Mouse (Mus musculus) limb, embryonic 14.5 days (tissue): Measurements from ENCODE around the gene Gcc1. TPM values are rescaled to one million over a fixed set of nuclear protein-coding genes. Genes with fewer than 3 reads are reported as not detected.

Experiments
- ATAC-seq: fragments of 200-750 bp; cut with Nextera tagmentation; 2 replicates; pipeline ENCODE4 v1.8.0; 2017; ENCODE audit warnings: low read depth, moderate number of reproducible peaks, moderate TSS enrichment; ENCODE audit not compliant: low FRiP score
- DNase-seq: peaks from one replicate; pipeline ENCODE4 v3.0.0-alpha.2; 2015; ENCODE audit warnings: low spot score
- H3K27ac ChIP-seq: fragments of 300-500 bp; sonication (generic); replicated peaks from 2 replicates; pipeline ENCODE4 v1.5.1; 2014; ENCODE audit warnings: low read depth, mild to moderate bottlenecking, low read length, moderate library complexity, mixed read lengths
- H3K27me3 ChIP-seq: fragments of 300-500 bp; sonication (generic); 2 replicates; pipeline ENCODE4 v1.6.1; 2014; ENCODE audit warnings: low read length, mixed read lengths; ENCODE audit not compliant: control insufficient read depth, insufficient read depth
- H3K36me3 ChIP-seq: fragments of 300-500 bp; sonication (generic); 2 replicates; pipeline ENCODE4 v1.6.1; 2014; ENCODE audit warnings: mild to moderate bottlenecking, low read length, moderate library complexity, mixed read lengths; ENCODE audit not compliant: control insufficient read depth, insufficient read depth
- H3K4me1 ChIP-seq: fragments of 300-500 bp; sonication (generic); 2 replicates; pipeline ENCODE4 v1.6.1; 2014; ENCODE audit warnings: antibody characterized with exemption, low read length, mixed read lengths; ENCODE audit not compliant: control insufficient read depth, insufficient read depth
- H3K4me2 ChIP-seq: fragments of 300-500 bp; sonication (generic); replicated peaks from 2 replicates; pipeline ENCODE4 v1.6.1; 2014; ENCODE audit warnings: low read depth, mild to moderate bottlenecking, low read length, moderate library complexity; ENCODE audit not compliant: severe bottlenecking
- H3K4me3 ChIP-seq: fragments of 300-500 bp; sonication (generic); replicated peaks from 2 replicates; pipeline ENCODE4 v1.5.1; 2014; ENCODE audit warnings: low read length
- H3K9ac ChIP-seq: fragments of 300-500 bp; sonication (generic); 2 replicates; pipeline ENCODE4 v1.6.1; 2014; ENCODE audit warnings: mild to moderate bottlenecking, low read depth, low read length, moderate library complexity; ENCODE audit not compliant: severe bottlenecking
- H3K9me3 ChIP-seq: fragments of 300-500 bp; sonication (generic); 2 replicates; pipeline ENCODE4 v1.6.1; 2016; ENCODE audit warnings: low read length; ENCODE audit not compliant: control insufficient read depth
- POLR2A ChIP-seq: fragments of 200-500 bp; IDR thresholded peaks from 2 replicates; pipeline ENCODE4 v1.8.0; 2012; ENCODE audit warnings: inconsistent platforms, mild to moderate bottlenecking, moderate library complexity, borderline replicate concordance; ENCODE audit not compliant: insufficient read depth, insufficient read length; ENCODE audit errors: extremely low read depth
- WGBS: fragments of 180-500 bp; shearing (Covaris S2); extraction: QIAGEN DNeasy Blood & Tissue Kit; methylation state at CpG from one replicate; pipeline ENCODE4 v1.1.7; 2014; 5-methylcytosine and 5-hydroxymethylcytosine counted together
- polyA plus RNA-seq, 2 experiments: library from polyadenylated mRNA; depleted of rRNA in 1 of 2; stranded (reverse) in 1 of 2; unstranded in 1 of 2; fragments of >200 nt; fragmentation: Nextera tagmentation in 1 of 2; extraction: Ambion mirVana in 1 of 2; gene quantifications; 2 replicates each; pipeline versions ENCODE4 v1.2.1 to v1.2.3; 2012 to 2014

Gene Gcc1
- polyA plus RNA-seq, 2 experiments: 6.7 to 8.6 TPM

DNA sequence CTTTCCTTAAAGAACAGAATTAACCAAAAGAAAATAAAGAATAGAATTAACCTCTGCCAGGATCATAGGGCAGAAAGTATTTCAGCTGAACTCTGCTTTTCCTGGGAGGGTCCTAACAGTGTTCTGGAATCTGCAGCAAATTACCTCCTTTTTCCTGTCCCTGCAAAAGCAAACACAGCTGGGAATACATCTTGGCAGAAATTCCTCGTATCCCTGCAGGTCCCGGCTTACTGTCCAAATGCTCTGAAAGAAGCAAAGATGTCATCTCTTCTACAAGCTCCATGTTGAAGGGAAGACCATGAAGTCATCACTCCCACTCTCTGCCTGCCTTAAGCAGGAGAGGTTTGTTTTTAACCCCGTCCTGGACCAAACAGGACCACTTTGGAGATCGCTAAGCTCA lies 11.2 kb downstream of the Gcc1 start:
- Histone ChIP-seq H3K4me1 (peaks cover 12% of the 10 kb centered on the region), H3K27ac (no peak overlapping the region), H3K36me3 (peaks cover 36% of the 10 kb centered on the region), H3K4me2 (no peak overlapping the region), H3K9ac (no peak overlapping the region), H3K27me3 (no peaks in the 10 kb centered on the region), H3K9me3 (no peaks in the 10 kb centered on the region), H3K4me3 (no peak overlapping the region)
- ATAC-seq (no peak), DNase-seq (no peak)
- TF ChIP-seq POLR2A: no peak
- WGBS: 72% methylated on average over 4 of the region's 4 CpGs

DNA sequence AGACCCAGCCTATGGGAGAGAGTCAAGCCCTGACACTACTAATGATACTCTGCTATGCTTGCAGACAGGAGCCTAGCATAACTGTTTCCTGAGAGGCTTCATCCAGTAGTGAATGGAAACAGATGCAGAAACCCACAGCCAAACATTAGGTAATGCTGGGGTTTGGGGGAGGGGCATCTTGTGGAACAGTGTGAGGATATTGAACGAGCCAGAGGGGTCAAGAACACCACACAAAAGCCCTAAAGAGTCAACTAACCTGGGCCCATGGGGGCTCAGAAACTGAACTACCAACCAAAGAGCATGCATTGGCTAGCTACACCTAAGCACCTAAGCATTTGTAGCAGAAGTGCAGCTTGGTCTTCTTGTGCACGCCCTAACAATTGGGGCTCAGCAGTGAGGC lies 17.0 kb downstream of the Gcc1 start:
- Histone ChIP-seq H3K27ac (no peak overlapping the region), H3K9me3 (no peaks in the 10 kb centered on the region), H3K4me3 (no peak overlapping the region), H3K27me3 (no peaks in the 10 kb centered on the region), H3K4me1 (no peaks in the 10 kb centered on the region), H3K36me3 (peaks cover 14% of the 10 kb centered on the region), H3K9ac (no peak overlapping the region), H3K4me2 (no peak overlapping the region)
- no peak for TF ChIP-seq POLR2A
- ATAC-seq: no peak
- no peak for DNase-seq
- WGBS: 78% methylated on average over 2 of the region's 2 CpGs

DNA sequence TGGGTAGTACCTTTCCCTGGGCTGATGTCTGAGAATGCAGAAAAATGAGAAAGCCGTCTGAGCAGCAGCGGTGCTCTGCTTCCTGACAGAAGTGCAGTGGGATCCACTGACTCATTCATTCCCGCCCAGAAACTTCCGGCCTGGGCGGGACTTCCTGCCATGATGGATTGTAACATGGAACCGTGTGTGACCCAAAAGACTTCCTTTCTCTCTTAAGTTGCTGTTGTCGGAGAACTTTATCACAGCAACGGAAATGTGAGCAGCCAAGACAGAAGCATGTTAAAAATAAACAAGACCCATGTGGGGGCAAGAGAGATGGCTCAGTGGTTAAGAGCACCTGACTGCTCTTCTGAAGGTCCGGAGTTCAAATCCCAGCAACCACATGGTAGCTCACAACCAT lies 18.1 kb downstream of the Gcc1 start:
- H3K27ac ChIP-seq: no peak overlapping the region
- DNase-seq: no peak

DNA sequence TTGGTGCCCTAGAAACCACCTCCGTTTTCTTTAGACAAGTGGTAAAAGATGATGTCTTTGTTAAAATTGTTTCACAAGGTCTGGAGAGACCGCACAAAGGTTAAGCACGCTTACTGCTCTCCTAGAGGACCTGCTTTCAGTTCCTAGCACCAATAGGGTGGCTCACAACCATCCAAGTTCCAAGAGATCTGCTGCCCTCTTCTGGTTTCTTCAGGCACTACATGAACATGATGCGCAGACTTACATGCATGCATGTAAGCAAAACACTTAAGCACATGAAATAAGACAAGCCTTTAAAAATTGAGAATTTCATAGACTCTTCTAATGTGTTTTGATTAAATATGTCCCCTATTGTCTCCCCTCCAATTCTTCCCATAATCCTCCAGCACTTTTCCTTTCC lies 28.4 kb downstream of the Gcc1 start:
- TF ChIP-seq POLR2A: no peak
- 91% methylated on average over 4 of the region's 4 CpGs for WGBS
- Histone ChIP-seq H3K36me3 (no peaks in the 10 kb centered on the region), H3K27ac (no peak overlapping the region), H3K4me1 (no peaks in the 10 kb centered on the region; the same call in 1 of the 2 replicates), H3K9me3 (peaks cover 3% of the 10 kb centered on the region; the same call in 1 of the 2 replicates), H3K4me2 (no peak overlapping the region), H3K4me3 (no peak overlapping the region), H3K9ac (no peak overlapping the region), H3K27me3 (peaks cover 15% of the 10 kb centered on the region)
- no peak for DNase-seq
- no peak for ATAC-seq

More for the DNA sequence above, 18.1 kb downstream of the Gcc1 start:
- H3K36me3 ChIP-seq: peaks cover 4% of the 10 kb centered on the region; the same call in 1 of the 2 replicates
- no peaks in the 10 kb centered on the region for H3K4me1 ChIP-seq
- WGBS: 87% methylated on average over 9 of the region's 9 CpGs
- no peak overlapping the region for H3K4me3 ChIP-seq
- H3K27me3 ChIP-seq: no peaks in the 10 kb centered on the region
- TF ChIP-seq POLR2A: no peak
- no peak for ATAC-seq
- no peaks in the 10 kb centered on the region for H3K9me3 ChIP-seq
- no peak overlapping the region for H3K9ac ChIP-seq
- no peak overlapping the region for H3K4me2 ChIP-seq

DNA sequence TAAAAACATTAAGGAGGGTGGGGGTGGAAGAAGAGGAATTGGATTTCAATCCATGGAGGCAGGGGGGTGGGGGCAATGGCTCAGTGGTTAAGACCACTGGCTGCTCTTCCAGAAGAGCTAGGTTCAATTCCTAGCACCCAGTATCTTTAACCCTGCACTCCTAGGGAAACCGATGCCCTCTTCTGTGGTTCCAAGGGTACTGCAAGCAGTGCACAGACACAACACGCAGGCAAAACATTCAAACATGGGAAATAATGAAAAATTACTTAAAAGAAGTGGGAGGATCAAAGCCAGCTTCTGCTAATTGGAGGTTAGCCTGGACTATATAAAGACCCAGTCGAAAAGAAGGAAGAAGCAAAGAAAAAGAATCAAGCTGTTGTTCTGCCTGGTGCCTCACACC lies 29.5 kb downstream of the Gcc1 start:
- H3K9me3 ChIP-seq: peaks cover 3% of the 10 kb centered on the region; the same call in 1 of the 2 replicates
- 88% methylated on average over 3 of the region's 3 CpGs for WGBS

More for the DNA sequence above, 29.5 kb downstream of the Gcc1 start:
- ATAC-seq (no peak), DNase-seq (no peak)
- Histone ChIP-seq H3K27ac (no peak overlapping the region), H3K27me3 (peaks cover 15% of the 10 kb centered on the region), H3K36me3 (no peaks in the 10 kb centered on the region), H3K4me2 (no peak overlapping the region), H3K9ac (no peak overlapping the region), H3K4me1 (no peaks in the 10 kb centered on the region; the same call in 1 of the 2 replicates), H3K4me3 (no peak overlapping the region)
- no peak for TF ChIP-seq POLR2A
